Mouse (Mus musculus): Measurements from ENCODE around the gene Ackr4.

Ackr4 gene

GRCm38 (mm10) chr9:104104986-104105385 lies 21.7 kb downstream of the Ackr4 start:
- DNase-seq: no peak

DNA sequence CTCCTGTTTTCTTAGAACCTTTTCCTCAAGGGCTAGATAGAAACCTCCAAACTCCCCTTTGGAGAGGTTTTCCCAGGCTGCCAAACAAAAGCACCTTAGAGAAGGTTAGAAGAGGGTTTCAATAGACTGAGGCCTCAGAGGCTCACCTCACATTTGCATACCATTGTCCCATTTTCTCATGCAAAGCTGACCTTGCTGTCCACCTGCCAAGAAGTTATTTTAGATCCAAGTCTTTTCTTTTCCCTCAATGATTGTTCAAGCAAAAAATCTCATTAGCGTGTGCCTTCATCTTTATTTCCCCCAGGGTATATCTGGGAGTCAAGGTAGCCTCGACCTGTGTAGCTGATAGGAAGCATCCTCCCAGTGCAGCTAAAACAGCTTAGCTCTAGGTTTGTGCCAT lies 23.8 kb downstream of the Ackr4 start:
- DNase-seq: no peak

GRCm38 (mm10) chr9:104102301-104102700 lies 24.4 kb downstream of the Ackr4 start:
- DNase-seq: no peak

DNA sequence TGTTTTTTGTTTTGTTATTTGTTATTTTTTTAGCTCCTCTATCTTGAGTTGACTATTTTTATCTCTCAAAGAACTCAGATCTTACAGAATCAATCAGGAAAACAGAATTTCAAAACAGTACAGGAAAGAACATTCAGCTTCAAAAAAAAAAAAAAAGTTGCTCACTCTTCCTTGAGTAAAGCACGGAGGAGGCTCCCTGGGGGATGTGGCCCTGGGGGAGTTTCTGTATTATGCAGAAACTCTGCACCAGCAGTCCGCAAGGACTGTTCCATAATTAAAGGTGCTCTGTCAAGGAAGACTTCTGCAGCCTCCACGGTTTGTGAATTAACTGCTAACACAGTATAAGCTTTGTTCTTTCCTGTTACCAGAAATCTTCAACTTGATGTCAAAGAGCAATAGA lies 25.3 kb downstream of the Ackr4 start:
- no peak for DNase-seq

- DNase-seq: no peak
Measured at GRCm38 (mm10) chr9:104100822-104101221, 25.9 kb downstream of the Ackr4 start.

GRCm38 (mm10) chr9:104099060-104099459 lies 27.7 kb downstream of the Ackr4 start:
- DNase-seq: no peak

- DNase-seq: peak; percentile 41
Measured at GRCm38 (mm10) chr9:104098256-104098655, 28.5 kb downstream of the Ackr4 start.

GRCm38 (mm10) chr9:104092945-104093344 lies 33.8 kb downstream of the Ackr4 start:
- no peak for DNase-seq

DNA sequence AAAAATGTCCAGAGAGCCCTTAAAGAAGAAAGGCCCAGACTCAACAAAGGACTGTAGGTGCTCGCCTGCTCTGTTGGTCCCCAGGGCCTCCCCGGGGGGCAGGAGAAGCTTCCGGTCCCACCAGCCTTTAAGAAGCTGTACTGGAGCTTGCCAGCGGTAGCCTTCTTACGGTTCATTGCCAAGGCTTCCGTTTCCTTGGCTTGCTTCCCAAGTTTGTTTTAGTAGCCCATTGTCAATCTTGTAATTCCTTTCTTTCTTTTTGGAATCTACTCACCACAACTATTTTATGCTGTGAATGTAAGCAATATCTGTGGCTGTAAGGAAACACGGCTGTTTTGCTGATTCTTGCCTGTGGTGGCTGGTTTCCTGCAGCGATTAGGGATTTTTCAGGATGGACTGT lies 38.2 kb downstream of the Ackr4 start:
- peak; percentile 67 for DNase-seq

DNA sequence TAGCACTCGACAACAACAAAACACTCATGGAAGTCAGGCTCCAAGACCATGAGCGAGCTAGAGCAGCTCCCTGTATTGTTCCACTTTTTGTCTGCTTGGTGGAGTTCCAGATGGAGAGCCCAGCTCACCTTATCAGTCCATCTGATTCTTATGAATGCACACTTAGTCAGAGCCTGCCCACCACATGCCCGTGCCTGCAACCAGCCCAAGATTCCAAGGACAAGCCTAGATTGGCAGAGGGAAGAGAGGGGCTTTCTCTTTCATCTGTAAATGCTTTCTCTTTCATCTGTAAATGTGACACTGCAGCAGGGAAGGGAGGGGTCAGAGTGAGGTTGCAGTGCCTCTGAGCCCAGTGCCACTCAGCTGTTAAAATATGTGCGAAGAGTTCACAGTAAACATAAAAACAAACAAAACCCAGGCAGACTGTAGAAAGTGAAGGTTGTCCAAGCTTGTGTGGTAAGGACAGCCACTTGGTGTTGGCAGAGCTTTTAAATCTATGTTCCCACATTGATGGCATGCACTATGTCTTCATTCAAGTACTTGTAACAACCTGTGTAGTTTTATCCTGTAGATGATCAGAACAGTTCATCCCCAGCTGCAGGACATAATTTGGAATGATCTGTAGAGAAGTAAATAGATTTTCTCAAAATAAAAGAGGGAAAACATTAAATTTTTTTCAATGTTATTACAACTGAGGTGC lies 40.9 kb downstream of the Ackr4 start:
- no peak for DNase-seq

- DNase-seq: no peak
Measured at GRCm38 (mm10) chr9:104080038-104080437, 46.7 kb downstream of the Ackr4 start.

DNA sequence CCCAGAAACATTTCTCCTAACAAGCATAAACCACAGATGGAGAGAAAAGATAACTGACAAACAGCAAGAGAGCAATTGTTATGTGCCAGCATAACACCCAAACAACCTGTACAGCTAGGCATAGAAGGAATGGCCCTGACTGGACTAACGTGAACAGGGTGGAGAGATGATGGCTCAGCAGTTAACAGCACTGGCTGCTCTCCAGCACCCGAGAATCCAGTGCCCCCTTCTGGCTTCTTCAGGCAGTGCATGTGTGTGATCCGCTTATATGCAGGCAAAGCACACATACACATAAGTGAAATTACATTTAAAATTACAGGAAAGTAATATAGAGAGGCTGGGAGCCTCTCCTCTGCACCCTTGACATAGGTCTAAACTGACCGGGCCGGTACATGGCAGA lies 47.4 kb downstream of the Ackr4 start:
- peak; percentile 66 for DNase-seq

DNA sequence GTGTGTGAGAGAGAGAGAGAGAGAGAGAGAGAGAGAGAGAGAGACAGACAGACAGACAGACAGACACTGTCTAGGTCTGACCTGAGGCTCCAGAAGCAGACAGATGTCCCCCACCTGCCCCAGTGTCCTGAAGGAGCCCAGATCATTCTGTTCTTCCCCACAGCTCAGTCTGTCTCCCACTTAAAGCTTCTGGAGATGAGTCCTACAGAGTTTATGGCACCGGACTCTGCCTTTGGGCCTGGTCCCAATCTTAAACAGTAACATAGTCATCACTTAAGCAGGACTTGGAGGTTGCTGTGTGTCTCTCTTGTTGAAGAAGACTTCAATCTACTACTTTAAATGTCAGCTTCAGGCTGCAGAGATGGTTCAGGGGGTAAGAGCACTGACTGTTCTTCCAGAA lies 48.0 kb downstream of the Ackr4 start:
- DNase-seq: no peak

- no peak for DNase-seq
Measured at GRCm38 (mm10) chr9:104075808-104076207, 50.9 kb downstream of the Ackr4 start.

DNA sequence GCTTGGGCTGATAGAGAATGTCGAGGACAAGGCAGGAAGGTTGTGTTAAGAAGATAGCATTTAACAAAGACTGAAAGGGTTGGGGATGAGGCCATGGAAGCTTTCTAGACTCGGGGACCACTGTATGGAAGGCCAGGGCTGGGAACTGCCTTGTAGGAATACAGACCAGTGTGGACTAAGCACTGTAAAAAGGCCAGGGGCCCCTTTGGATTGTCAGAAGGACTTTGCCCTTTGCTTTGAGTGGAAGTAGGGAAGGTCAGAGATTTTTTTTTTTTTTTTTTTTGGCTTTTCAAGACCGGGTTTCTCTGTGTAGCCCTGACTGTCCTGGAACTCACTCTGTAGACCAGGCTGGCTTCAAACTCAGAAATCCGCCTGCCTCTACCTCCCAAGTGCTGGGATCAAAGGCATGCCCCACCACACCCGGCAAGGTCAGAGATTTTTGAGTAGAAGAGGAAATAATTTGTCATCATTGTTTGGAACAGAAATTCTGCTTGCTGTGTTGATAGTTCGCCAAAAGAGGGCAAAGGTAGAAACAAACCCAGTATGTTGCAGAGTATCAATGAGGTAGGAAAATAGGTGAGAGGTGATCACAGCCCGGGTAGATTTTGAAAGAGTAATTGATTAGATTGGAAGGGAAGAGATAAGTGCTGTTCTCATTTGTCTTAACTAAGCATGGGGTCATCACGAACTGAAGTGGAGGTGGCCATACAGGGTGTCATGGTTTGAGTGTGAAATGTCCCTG lies 55.7 kb downstream of the Ackr4 start:
- DNase-seq: no peak

- no peak for DNase-seq
Measured at GRCm38 (mm10) chr9:104070241-104070640, 56.5 kb downstream of the Ackr4 start.

- DNase-seq: no peak
Measured at GRCm38 (mm10) chr9:104064571-104064970, 62.2 kb downstream of the Ackr4 start.

GRCm38 (mm10) chr9:104063244-104063961 lies 63.3 kb downstream of the Ackr4 start, which contains the start of gene Acad11:
Acad11 (plus strand) TSS chr9:104063377.
- DNase-seq: peak; percentile 85

DNA sequence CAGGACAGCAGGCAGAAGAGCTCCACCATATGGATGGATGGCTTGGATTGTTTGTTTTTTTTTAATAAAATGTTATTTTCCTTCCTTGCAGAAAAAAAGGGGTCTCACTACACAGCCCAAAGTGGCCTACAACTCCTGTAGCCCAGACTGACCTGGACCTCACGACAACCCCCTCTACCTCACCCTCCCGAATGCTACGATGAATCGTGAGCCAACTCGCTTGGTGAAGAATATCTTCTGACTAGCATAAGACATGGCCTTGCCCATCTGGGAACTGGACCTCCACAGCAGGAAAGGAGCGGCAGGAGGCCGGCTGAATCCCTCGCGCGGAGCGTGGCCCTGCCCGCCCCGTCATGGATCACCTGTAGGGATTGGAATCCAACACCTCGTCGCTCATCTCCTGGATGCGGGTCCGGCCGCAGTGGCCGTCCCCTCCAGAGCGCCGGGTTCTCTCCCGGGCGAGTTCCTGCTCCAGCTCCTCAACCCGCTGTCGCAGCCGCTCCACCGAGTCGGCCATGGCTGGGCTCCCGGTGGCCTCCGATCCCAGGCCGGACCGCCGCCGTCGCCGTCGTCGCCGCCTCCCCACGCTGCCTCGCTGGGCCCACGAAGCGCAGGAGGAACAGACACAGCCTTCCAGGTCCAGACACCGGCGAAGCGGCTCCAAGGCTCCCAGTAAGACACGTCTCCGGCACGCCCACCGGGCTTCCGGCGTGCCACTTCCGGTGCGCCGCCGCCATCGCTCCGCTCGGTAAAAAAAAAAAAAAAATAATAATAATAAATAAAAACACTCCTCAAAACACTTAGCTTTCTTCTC lies 64.1 kb downstream of the Ackr4 start, which contains the start of gene Uba5:
TSS of gene Uba5 (minus strand) at position 705 of the 814 bp plus-strand sequence.
- peak; percentile 78 for DNase-seq

GRCm38 (mm10) chr9:104051028-104051427 lies 75.7 kb downstream of the Ackr4 start:
- DNase-seq: no peak

DNA sequence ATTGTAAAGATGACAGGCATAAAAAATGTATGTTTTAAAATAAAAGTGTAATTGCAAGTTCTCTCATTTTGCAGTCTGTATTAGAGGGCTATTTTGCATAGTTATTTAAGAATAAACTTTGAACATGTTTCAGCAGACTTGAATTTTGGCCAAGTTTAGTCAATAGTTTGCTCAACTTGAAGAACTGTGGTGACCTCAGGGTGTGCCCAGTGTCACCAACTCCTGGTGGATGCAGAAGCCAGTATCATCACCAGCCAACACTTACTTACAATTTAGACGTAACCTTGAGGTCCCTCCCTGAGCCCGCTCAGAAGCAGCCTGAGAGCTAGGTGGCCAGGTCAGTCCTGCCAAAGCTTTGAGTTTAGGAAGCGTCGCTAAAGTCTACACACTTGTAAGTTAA lies 83.1 kb downstream of the Ackr4 start:
- no peak for DNase-seq

GRCm38 (mm10) chr9:104040362-104040761 lies 86.4 kb downstream of the Ackr4 start, which contains the start of gene Gm28305:
Gm28305 (plus strand) TSS chr9:104040662.
- DNase-seq: no peak

GRCm38 (mm10) chr9:104039742-104040141 lies 87.0 kb downstream of the Ackr4 start:
- DNase-seq: no peak
